Mouse (Mus musculus) erythroblast, embryonic 14.5 days (primary cell): ENCODE data around the gene Lsm3.

Experiments
- GATA1 ChIP-seq: IDR thresholded peaks from 2 replicates; pipeline ENCODE4 v1.6.1; 2012; ENCODE audit warnings: low read length, inconsistent platforms, mixed read lengths
- TAL1 ChIP-seq: IDR thresholded peaks from 3 replicates; pipeline ENCODE4 v1.6.1; 2012; ENCODE audit warnings: low read length, inconsistent platforms, mixed read lengths

GRCm38 (mm10) chr6:91563031-91563430 is 47.3 kb downstream of the Lsm3 start:
- no peak for TF ChIP-seq GATA1
- no peak for TF ChIP-seq TAL1
